Mouse (Mus musculus) CH12.LX (cell line): ENCODE measurements around the gene Megf8. TPM values are rescaled to one million over a fixed set of nuclear protein-coding genes. Genes with fewer than 3 reads are reported as not detected.

ENCODE experiments used
- DNase-seq: peaks from one replicate; pipeline ENCODE4 v3.0.0-alpha.2; 2013; ENCODE audit errors: extremely low read depth
- H3K27ac ChIP-seq: 2 replicates; pipeline ENCODE4 v1.5.1; 2012; ENCODE audit warnings: low read depth, mild to moderate bottlenecking, control low read depth, moderate library complexity; ENCODE audit not compliant: insufficient read depth
- H3K27me3 ChIP-seq: replicated peaks from 2 replicates; pipeline ENCODE3; 2012; ENCODE audit warnings: inconsistent platforms
- H3K36me3 ChIP-seq, 2 experiments: replicated peaks in 1 of 2; 2 replicates each; pipeline versions ENCODE3 to v1.6.1; 2012; ENCODE audit warnings: inconsistent platforms in 1 of 2, low read length in 1 of 2, mild to moderate bottlenecking in 1 of 2, mixed read lengths in 1 of 2, moderate library complexity in 1 of 2; ENCODE audit not compliant: control insufficient read depth in 1 of 2, insufficient read depth in 1 of 2
- H3K4me1 ChIP-seq, 2 experiments: 2 replicates each; pipeline ENCODE4 v1.6.1; 2012; ENCODE audit warnings: inconsistent platforms in 1 of 2, moderate library complexity in 1 of 2; ENCODE audit not compliant: insufficient read depth in 2 of 2, control insufficient read depth in 1 of 2
- H3K4me2 ChIP-seq: 2 replicates; pipeline ENCODE4 v1.6.1; 2012; ENCODE audit warnings: low read depth, mild to moderate bottlenecking, control low read depth; ENCODE audit not compliant: poor library complexity, insufficient read depth, severe bottlenecking
- H3K4me3 ChIP-seq, 3 experiments: fragments of 150-350 bp in 1 of 3; sonication (generic) in 1 of 3; replicated peaks in 1 of 3; 2 replicates each; pipeline versions ENCODE3 to v1.5.1; 2011 to 2012; ENCODE audit warnings: low read depth in 2 of 3, low read length in 2 of 3, mild to moderate bottlenecking in 2 of 3, moderate library complexity in 2 of 3, control low read depth in 1 of 3, improper control_type of control experiment in 1 of 3, inconsistent platforms in 1 of 3, mixed read lengths in 1 of 3; ENCODE audit not compliant: poor library complexity in 1 of 3
- H3K79me2 ChIP-seq: replicated peaks from 2 replicates; pipeline ENCODE4 v1.6.1; 2012; ENCODE audit warnings: mild to moderate bottlenecking, moderate library complexity; ENCODE audit not compliant: control insufficient read depth, poor library complexity, insufficient read depth, severe bottlenecking; ENCODE audit errors: extremely low read depth
- H3K9ac ChIP-seq: 2 replicates; pipeline ENCODE4 v1.6.1; 2012; ENCODE audit warnings: low read depth, mild to moderate bottlenecking, control low read depth, moderate library complexity; ENCODE audit not compliant: insufficient read depth
- H3K9me3 ChIP-seq: replicated peaks from 2 replicates; pipeline ENCODE3; 2012; ENCODE audit warnings: low read length, inconsistent platforms, mixed read lengths
- BHLHE40 ChIP-seq: IDR thresholded peaks from 2 replicates; pipeline ENCODE4 v1.6.1; 2011; ENCODE audit warnings: mild to moderate bottlenecking, low read depth, low read length, improper control_type of control experiment
- CHD2 ChIP-seq: IDR thresholded peaks from 2 replicates; pipeline ENCODE4 v1.6.1; 2011; ENCODE audit warnings: low read length, improper control_type of control experiment
- E2F4 ChIP-seq: IDR thresholded peaks from 2 replicates; pipeline ENCODE4 v1.6.1; 2011; ENCODE audit warnings: low read depth, low read length, improper control_type of control experiment; ENCODE audit not compliant: insufficient replicate concordance
- GABPA ChIP-seq: IDR thresholded peaks from 2 replicates; pipeline ENCODE4 v1.6.1; 2012; ENCODE audit warnings: low read depth, low read length, improper control_type of control experiment, inconsistent platforms; ENCODE audit not compliant: insufficient replicate concordance
- HCFC1 ChIP-seq: IDR thresholded peaks from 2 replicates; pipeline ENCODE4 v1.6.1; 2012; ENCODE audit warnings: low read depth, mild to moderate bottlenecking, inconsistent platforms, low read length, improper control_type of control experiment
- IRF4 ChIP-seq: IDR thresholded peaks from 2 replicates; pipeline ENCODE4 v1.6.1; 2014; ENCODE audit warnings: low read depth, mild to moderate bottlenecking, inconsistent platforms, low read length, improper control_type of control experiment
- JUN ChIP-seq: IDR thresholded peaks from 2 replicates; pipeline ENCODE4 v1.6.1; 2011; ENCODE audit warnings: low read depth, mild to moderate bottlenecking, low read length, improper control_type of control experiment, moderate library complexity; ENCODE audit not compliant: insufficient read depth
- KAT2A ChIP-seq: IDR thresholded peaks from 2 replicates; pipeline ENCODE4 v1.6.1; 2012; ENCODE audit warnings: low read length, improper control_type of control experiment, inconsistent platforms; ENCODE audit not compliant: insufficient replicate concordance
- MAX ChIP-seq: IDR thresholded peaks from 2 replicates; pipeline ENCODE4 v1.6.1; 2011; ENCODE audit warnings: low read length, improper control_type of control experiment
- MYC ChIP-seq: IDR thresholded peaks from 2 replicates; pipeline ENCODE4 v1.6.1; 2011; ENCODE audit warnings: low read depth, mild to moderate bottlenecking, improper control_type of control experiment, low read length
- POLR2AphosphoS2 ChIP-seq: IDR thresholded peaks from 2 replicates; pipeline ENCODE4 v1.6.1; 2011; ENCODE audit warnings: low read depth, low read length, improper control_type of control experiment
- RAD21 ChIP-seq: IDR thresholded peaks from 2 replicates; pipeline ENCODE4 v1.6.1; 2011; ENCODE audit warnings: low read depth, mild to moderate bottlenecking, low read length, improper control_type of control experiment, moderate library complexity
- SIN3A ChIP-seq: IDR thresholded peaks from 2 replicates; pipeline ENCODE4 v1.6.1; 2012; ENCODE audit warnings: low read length, improper control_type of control experiment, inconsistent platforms
- ZMIZ1 ChIP-seq: IDR thresholded peaks from 2 replicates; pipeline ENCODE4 v1.6.1; 2012; ENCODE audit warnings: low read depth, mild to moderate bottlenecking, inconsistent platforms, low read length, improper control_type of control experiment
- dilution Hi-C: fragments of 300-500 bp; cut with MboI; formaldehyde crosslinking; loops from 2 replicates; pipeline ENCODE4 v1.14.3; 2020; ENCODE audit warnings: low sequenced_read_pairs; ENCODE audit not compliant: extremely low pct_unique_long_range_greater_than_20kb, extremely low pct_ligation_motif_present
- in situ Hi-C: fragments of 300-500 bp; cut with MboI; formaldehyde crosslinking; loops from 3 replicates; pipeline ENCODE4 v1.14.3; 2019; ENCODE audit warnings: low sequenced_read_pairs, low pct_ligation_motif_present, low pct_unique_long_range_greater_than_20kb, mixed read lengths
- polyA plus RNA-seq: library from polyadenylated mRNA; unstranded; fragments of >175 nt; gene quantifications from 2 replicates; pipeline ENCODE4 v1.2.1, GENCODE M21; 2012; ENCODE audit warnings: low read depth; ENCODE audit not compliant: insufficient read length
- total RNA-seq, 2 experiments: library from RNA; depleted of rRNA; stranded (reverse); fragments of 300-350 nt in 1 of 2; fragments of >200 nt in 1 of 2; gene quantifications; 2 replicates each; pipeline ENCODE4 v1.2.3; 2012 to 2014

The Megf8 gene
- total and polyA plus RNA-seq, 3 experiments = 0.62 to 1.7 (median 1.2) TPM

- Histone ChIP-seq H3K27ac (peak overlapping the region; percentile 3; the same call in 1 of the 2 replicates), H3K9ac (peak overlapping the region; percentile 88), H3K79me2 (peaks cover 9% of the 10 kb centered on the region), H3K9me3 (no peaks in the 10 kb centered on the region), H3K36me3 (peaks cover 31 to 36% of the 10 kb centered on the region in 2 experiments), H3K27me3 (no peaks in the 10 kb centered on the region), H3K4me3 (peak overlapping the region; percentile 68 to 73 (median 70)), H3K4me2 (peak overlapping the region; percentile 69), H3K4me1 (peaks cover 27 to 53% of the 10 kb centered on the region in 2 experiments)
- in situ Hi-C loops = no loop called here
- dilution Hi-C loops = no loop called here
- DNase-seq = no peak
- TF ChIP-seq MYC (no peak), SIN3A (0 out of 2 replicates have a peak, but pooled peaks have one; percentile 8)
Observed at GRCm38 (mm10) chr7:25282731-25283211, 34.2 kb upstream of the Megf8 start.

- TF ChIP-seq JUN = no peak
- peak; percentile 26; the same call in 1 of the 2 replicates for TF ChIP-seq IRF4
- TF ChIP-seq KAT2A = no peak
- no peak for DNase-seq
- Histone ChIP-seq H3K9me3 (no peaks in the 10 kb centered on the region), H3K27me3 (no peaks in the 10 kb centered on the region), H3K79me2 (peaks cover 9% of the 10 kb centered on the region), H3K4me2 (peak overlapping the region; percentile 69; the same call in 1 of the 2 replicates), H3K4me1 (peaks cover 25 to 50% of the 10 kb centered on the region in 2 experiments), H3K9ac (peak overlapping the region; percentile 88; the same call in 1 of the 2 replicates), H3K27ac (no peak overlapping the region), H3K36me3 (peaks cover 40 to 44% of the 10 kb centered on the region in 2 experiments), H3K4me3 (peak overlapping the region in 2 of 3 experiments; percentile 70 to 73)
- in situ Hi-C loops = no loop called here
- dilution Hi-C loops = no loop called here
Observed at GRCm38 (mm10) chr7:25283637-25284036, 33.3 kb upstream of the Megf8 start.

GRCm38 (mm10) chr7:25284171-25284570 is 32.8 kb upstream of the Megf8 start:
- in situ Hi-C loops = no loop called here
- H3K27me3 ChIP-seq = no peaks in the 10 kb centered on the region
- no peak overlapping the region for H3K4me3 ChIP-seq
- peaks cover 4% of the 10 kb centered on the region for H3K9me3 ChIP-seq
- no peak for DNase-seq
- dilution Hi-C loops = no loop called here
- TF ChIP-seq MAX = no peak
- TF ChIP-seq E2F4 = no peak
- TF ChIP-seq HCFC1 = no peak
- TF ChIP-seq POLR2AphosphoS2 = no peak
- no peak for TF ChIP-seq KAT2A
- TF ChIP-seq BHLHE40 = no peak
- no peak for TF ChIP-seq RAD21
- TF ChIP-seq CHD2 = no peak
- no peak for TF ChIP-seq ZMIZ1
- TF ChIP-seq JUN = no peak
- TF ChIP-seq GABPA = no peak
- no peak overlapping the region for H3K9ac ChIP-seq
- H3K4me2 ChIP-seq = 0 out of 2 replicates have a peak overlapping the region, but pooled peaks have one; percentile 69
- H3K27ac ChIP-seq = no peak overlapping the region
- peaks cover 9% of the 10 kb centered on the region for H3K79me2 ChIP-seq
- H3K4me1 ChIP-seq = peaks cover 25 to 49% of the 10 kb centered on the region in 2 experiments
- H3K36me3 ChIP-seq = peaks cover 45 to 50% of the 10 kb centered on the region in 2 experiments
